ENCODE assay signal across 9 mouse cellular contexts in the genomic region with DNA sequence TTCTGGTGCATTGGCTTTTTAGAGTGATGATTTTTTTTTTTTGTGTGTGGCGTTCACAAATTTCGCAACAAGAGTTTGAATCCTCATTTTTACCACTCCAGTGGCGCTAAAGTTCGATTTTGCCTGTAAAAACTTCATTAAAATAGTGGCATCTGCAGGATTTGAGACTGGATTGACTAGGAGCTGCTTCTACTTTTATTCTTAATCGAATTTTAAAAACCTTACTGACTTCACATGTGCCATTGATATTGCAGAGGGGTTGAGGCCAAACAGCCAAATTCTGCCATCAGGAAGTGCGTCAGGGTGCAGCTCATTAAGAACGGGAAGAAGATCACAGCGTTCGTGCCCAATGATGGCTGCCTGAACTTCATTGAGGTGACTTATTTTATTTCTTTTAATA. TPM values are rescaled to one million over a fixed set of nuclear protein-coding genes. Genes with fewer than 3 reads are reported as not detected.
DNase-seq lines count a peak whose midpoint lies in the region; ATAC-seq and TF ChIP-seq lines count a peak whose summit lies in the region.
"Had no signal": no experiment of that assay in that cellular context is flagged by ENCODE, and none has a peak within 500 bp of the region (broad histone marks: within the 10 kb centered on the region; RNA-seq: fewer than 3 reads in every experiment).

No protein-coding gene starts in this region.

- H3K4me2 ChIP-seq in hindbrain, embryonic 15.5 days, result peak overlapping the region; percentile 73
- H3K4me2 ChIP-seq in midbrain, embryonic 14.5 days (ENCODE audit: low read length), result peak overlapping the region; percentile 73

- no peak for ATAC-seq in hindbrain, embryonic 15.5 days (ENCODE audit: low FRiP score, low read depth)
- no peak for ATAC-seq in midbrain, embryonic 14.5 days (ENCODE audit: low FRiP score, low TSS enrichment)

- no peaks in the 10 kb centered on the region for H3K9me3 ChIP-seq in hindbrain, embryonic 15.5 days
- no peaks in the 10 kb centered on the region for H3K9me3 ChIP-seq in midbrain, embryonic 14.5 days (ENCODE audit: control insufficient read depth, low read length)

- H3K4me3 ChIP-seq in kidney, adult 2 months (ENCODE audit: insufficient read depth, low read depth, low read length), result 0 out of 2 replicates have a peak overlapping the region, but pooled peaks have one; percentile 10
- H3K4me3 ChIP-seq in bone marrow, adult 2 months (replicated peaks; ENCODE audit: control insufficient read depth, low read depth, low read length), result peak overlapping the region; percentile 36
- H3K4me3 ChIP-seq in hindbrain, embryonic 15.5 days, result peak overlapping the region; percentile 90
- H3K4me3 ChIP-seq in midbrain, embryonic 14.5 days (replicated peaks; ENCODE audit: low read depth, low read length), result peak overlapping the region; percentile 91

- H3K9ac ChIP-seq in hindbrain, embryonic 15.5 days, result peak overlapping the region; percentile 95
- peak overlapping the region; percentile 88 for H3K9ac ChIP-seq in midbrain, embryonic 14.5 days (replicated peaks; ENCODE audit: low read length)

- H3K4me1 ChIP-seq in kidney, adult 2 months (ENCODE audit: control insufficient read depth, insufficient read depth, low read length), result peaks cover 6% of the 10 kb centered on the region; the same call in 1 of the 2 replicates
- no peaks in the 10 kb centered on the region; the same call in 1 of the 2 replicates for H3K4me1 ChIP-seq in bone marrow, adult 2 months (ENCODE audit: control insufficient read depth, insufficient read depth, low read length)
- peaks cover 8% of the 10 kb centered on the region for H3K4me1 ChIP-seq in hindbrain, embryonic 15.5 days (replicated peaks)
- H3K4me1 ChIP-seq in midbrain, embryonic 14.5 days (ENCODE audit: control insufficient read depth, insufficient read depth, low read length), result peaks cover 6% of the 10 kb centered on the region; the same call in 1 of the 2 replicates

- no peaks in the 10 kb centered on the region for H3K27me3 ChIP-seq in kidney, adult 2 months (replicated peaks; ENCODE audit: control insufficient read depth, insufficient read depth, low read length)
- no peaks in the 10 kb centered on the region for H3K27me3 ChIP-seq in hindbrain, embryonic 15.5 days
- no peaks in the 10 kb centered on the region for H3K27me3 ChIP-seq in midbrain, embryonic 14.5 days (ENCODE audit: control insufficient read depth, insufficient read depth, low read length)
- H3K27me3 ChIP-seq: Patski had no signal

- peaks cover 12% of the 10 kb centered on the region for H3K36me3 ChIP-seq in kidney, adult 2 months (ENCODE audit: control insufficient read depth, insufficient read depth, low read length)
- peaks cover 30% of the 10 kb centered on the region for H3K36me3 ChIP-seq in hindbrain, embryonic 15.5 days
- H3K36me3 ChIP-seq in midbrain, embryonic 14.5 days (ENCODE audit: control insufficient read depth, insufficient read depth, low read length), result peaks cover 40% of the 10 kb centered on the region

- WGBS in kidney, adult 2 months, result 41% methylated on average over 9 of the region's 9 CpGs
- WGBS in bone marrow, adult 2 months, result 15% methylated on average over 9 of the region's 9 CpGs
- 53% methylated on average over 9 of the region's 9 CpGs for WGBS in hindbrain, embryonic 15.5 days
- WGBS in midbrain, embryonic 14.5 days, result 54% methylated on average over 9 of the region's 9 CpGs

- H3K27ac ChIP-seq in kidney, adult 2 months (ENCODE audit: insufficient read depth, low read depth, low read length), result no peak overlapping the region
- no peak overlapping the region for H3K27ac ChIP-seq in bone marrow, adult 2 months (ENCODE audit: control insufficient read depth, insufficient read depth, low read depth, low read length, poor library complexity)
- no peak overlapping the region for H3K27ac ChIP-seq in hindbrain, embryonic 15.5 days (replicated peaks)
- H3K27ac ChIP-seq in midbrain, embryonic 14.5 days (replicated peaks; ENCODE audit: low read depth, low read length), result no peak overlapping the region

- no peak for TF ChIP-seq POLR2A in kidney, adult 2 months (IDR thresholded peaks at IDR 0.05; ENCODE audit: low read depth, low read length)
- no peak for TF ChIP-seq POLR2A in bone marrow, adult 2 months (IDR thresholded peaks at IDR 0.05; ENCODE audit: borderline replicate concordance, control insufficient read depth, low read depth, low read length)

- TF ChIP-seq CTCF in kidney, adult 2 months (conservative IDR thresholded peaks at IDR 0.05; ENCODE audit: insufficient read depth, insufficient read length, low read depth, low read length), result no peak
- no peak for TF ChIP-seq CTCF in bone marrow, adult 2 months (IDR thresholded peaks at IDR 0.05; ENCODE audit: control insufficient read depth, insufficient read depth, low read length)

- DNase-seq in kidney, adult 2 months, result no peak
- no peak for DNase-seq in kidney, adult 11 months
- no peak for DNase-seq in midbrain, embryonic 14.5 days
- no peak for DNase-seq in layer of hippocampus, postnatal 10 days (ENCODE audit: low spot score in 2 of 2)
- DNase-seq in cerebellum, adult 18-20 months, result no peak
- DNase-seq in urinary bladder, postnatal 4 days (ENCODE audit: low spot score in 2 of 2), result no peak

RNA-seq across cellular contexts. Expression of gene Rps23, which starts 1.3 kb away (rescaled TPM):
- 185 and 257 TPM in 2 replicates for polyA plus RNA-seq in kidney, adult 2 months (2012; rRNA removed)
- polyA plus RNA-seq in bone marrow, adult 2 months (2011; ENCODE audit: insufficient read depth, insufficient read length, low replicate concordance, missing spikeins), result 106 and 269 TPM in 2 replicates
- 93.4 and 120 TPM in 2 replicates for polyA plus RNA-seq in hindbrain, embryonic 15.5 days (2015; fragmentation: Nextera tagmentation; extraction: Ambion mirVana)
- polyA plus RNA-seq in midbrain, embryonic 14.5 days (2014; fragmentation: Nextera tagmentation; extraction: Ambion mirVana), result 160 TPM in 2 replicates
- 100 to 1,000 TPM; 241 to 323 TPM for total RNA-seq in layer of hippocampus, postnatal 10 days (2021)

RNA-seq across cellular contexts. Expression of gene Atp6ap1l, which starts 18.9 kb away (rescaled TPM):
- polyA plus RNA-seq in kidney, adult 2 months (2012; rRNA removed), result 0.06 and 0.14 TPM in 2 replicates
- polyA plus RNA-seq in bone marrow, adult 2 months (2011; ENCODE audit: insufficient read depth, insufficient read length, low replicate concordance, missing spikeins), result not detected in 2 replicates
- polyA plus RNA-seq in hindbrain, embryonic 15.5 days (2015; fragmentation: Nextera tagmentation; extraction: Ambion mirVana), result 1.2 and 1.5 TPM in 2 replicates
- 0.62 and 0.91 TPM in 2 replicates for polyA plus RNA-seq in midbrain, embryonic 14.5 days (2014; fragmentation: Nextera tagmentation; extraction: Ambion mirVana)
- 1 to 10 TPM; 2.2 to 2.6 TPM for total RNA-seq in layer of hippocampus, postnatal 10 days (2021)
- polyA plus RNA-seq: Patski had no signal

Comparison
In these comparisons a context has a peak if more than half of its experiments do, and no peak if none do; other contexts are left out.
1. H3K4me3 ChIP-seq: peak in every context shown above with its lines; median percentile 91 in midbrain, embryonic 14.5 days; 90 in hindbrain, embryonic 15.5 days; 36 in bone marrow, adult 2 months; 10 in kidney, adult 2 months.